Mouse (Mus musculus) kidney, adult 8-10 months (tissue): Measurements from ENCODE around the gene Ampd3.

Experiments used
- DNase-seq, 2 experiments: peaks; one replicate each; pipeline ENCODE4 v3.0.0; 2022

Ampd3 gene

GRCm38 (mm10) chr7:110843916-110844874 is 76.2 kb downstream of the Ampd3 start, which contains the start of gene Rnf141:
Gene Rnf141 (minus strand): TSS chr7:110844457.
- DNase-seq: peak; percentile 87 to 94

- no peak for DNase-seq
These were observed 79.3 kb downstream of the Ampd3 start for GRCm38 (mm10) chr7:110847321-110847720.

- DNase-seq: no peak
These were observed 80.4 kb downstream of the Ampd3 start for GRCm38 (mm10) chr7:110848371-110848770.

- DNase-seq: no peak
These were observed 83.7 kb downstream of the Ampd3 start for GRCm38 (mm10) chr7:110851541-110852203.

GRCm38 (mm10) chr7:110853611-110854010 is 85.6 kb downstream of the Ampd3 start:
- no peak for DNase-seq

GRCm38 (mm10) chr7:110854519-110854918 is 86.5 kb downstream of the Ampd3 start:
- no peak for DNase-seq

- no peak for DNase-seq
These were observed 87.0 kb downstream of the Ampd3 start for GRCm38 (mm10) chr7:110854927-110855546.

GRCm38 (mm10) chr7:110855604-110856003 is 87.6 kb downstream of the Ampd3 start:
- DNase-seq: no peak

- no peak for DNase-seq
These were observed 92.1 kb downstream of the Ampd3 start for GRCm38 (mm10) chr7:110860129-110860528.
